Mouse (Mus musculus) embryonic facial prominence, embryonic 14.5 days (tissue): Measurements from ENCODE around the gene Rhot2. TPM values are rescaled to one million over a fixed set of nuclear protein-coding genes. Genes with fewer than 3 reads are reported as not detected.

Experiments
- ATAC-seq: fragments of 200-750 bp; cut with Nextera tagmentation; 2 replicates; pipeline ENCODE4 v1.8.0; 2017; ENCODE audit warnings: low read depth, moderate number of reproducible peaks, moderate TSS enrichment
- DNase-seq: peaks from one replicate; pipeline ENCODE4 v3.0.0-alpha.2; 2015; ENCODE audit warnings: low spot score
- H3K27ac ChIP-seq: fragments of 300-500 bp; sonication (generic); replicated peaks from 2 replicates; pipeline ENCODE4 v1.5.1; 2014; ENCODE audit warnings: low read depth, mild to moderate bottlenecking, low read length, moderate library complexity
- H3K27me3 ChIP-seq: fragments of 300-500 bp; sonication (generic); replicated peaks from 2 replicates; pipeline ENCODE4 v1.6.1; 2014; ENCODE audit warnings: low read length; ENCODE audit not compliant: control insufficient read depth, insufficient read depth
- H3K36me3 ChIP-seq: fragments of 300-500 bp; sonication (generic); 2 replicates; pipeline ENCODE4 v1.6.1; 2014; ENCODE audit warnings: low read length, mixed read lengths; ENCODE audit not compliant: control insufficient read depth, insufficient read depth
- H3K4me1 ChIP-seq: fragments of 300-500 bp; sonication (generic); 2 replicates; pipeline ENCODE4 v1.6.1; 2014; ENCODE audit warnings: antibody characterized with exemption, low read length; ENCODE audit not compliant: control insufficient read depth, insufficient read depth
- H3K4me2 ChIP-seq: fragments of 300-500 bp; sonication (generic); 2 replicates; pipeline ENCODE4 v1.6.1; 2014; ENCODE audit warnings: low read depth, mild to moderate bottlenecking, low read length, moderate library complexity, mixed read lengths
- H3K4me3 ChIP-seq: fragments of 300-500 bp; sonication (generic); 2 replicates; pipeline ENCODE4 v1.5.1; 2014; ENCODE audit warnings: low read depth, mild to moderate bottlenecking, low read length
- H3K9ac ChIP-seq: fragments of 300-500 bp; sonication (generic); 2 replicates; pipeline ENCODE4 v1.6.1; 2014; ENCODE audit warnings: low read depth, mild to moderate bottlenecking, low read length, moderate library complexity, mixed read lengths
- H3K9me3 ChIP-seq: fragments of 300-500 bp; sonication (generic); 2 replicates; pipeline ENCODE4 v1.6.1; 2016; ENCODE audit warnings: low read length; ENCODE audit not compliant: control insufficient read depth
- WGBS: fragments of 180-500 bp; shearing (Covaris S2); extraction: QIAGEN DNeasy Blood & Tissue Kit; methylation state at CpG from one replicate; pipeline ENCODE4 v1.1.7; 2014; 5-methylcytosine and 5-hydroxymethylcytosine counted together
- polyA plus RNA-seq: library from polyadenylated mRNA; unstranded; fragments of >200 nt; fragmentation: Nextera tagmentation; extraction: Ambion mirVana; gene quantifications from 2 replicates; pipeline ENCODE4 v1.2.1, GENCODE M21; 2014

Rhot2 gene
- polyA plus RNA-seq, 1 experiment from 2014 or later = 12.0 TPM

DNA sequence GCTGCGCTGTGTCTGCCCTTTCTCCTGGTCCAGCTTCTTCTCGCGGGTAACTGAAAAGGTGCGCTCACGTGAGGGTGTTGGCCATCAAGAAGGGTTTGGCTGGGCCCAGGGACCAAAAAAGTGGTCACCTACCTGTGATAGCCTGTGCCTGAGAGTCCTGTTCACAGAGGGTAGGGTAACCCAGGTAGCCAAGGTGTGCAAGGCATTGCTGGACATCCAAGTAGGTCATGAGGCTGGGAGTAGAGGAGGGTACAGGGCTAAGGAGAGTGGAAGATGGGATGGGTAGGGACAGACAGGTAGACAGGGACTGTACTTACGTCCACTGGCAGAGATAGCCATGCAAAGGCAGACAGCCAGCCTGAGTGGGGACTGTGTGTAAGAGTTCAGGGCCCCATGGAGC lies 4.1 kb downstream of the Rhot2 start:
- no peaks in the 10 kb centered on the region for H3K9me3 ChIP-seq
- WGBS = 93% methylated on average over 6 of the region's 6 CpGs
- no peak overlapping the region for H3K9ac ChIP-seq
- no peaks in the 10 kb centered on the region for H3K27me3 ChIP-seq
- peaks cover 38% of the 10 kb centered on the region for H3K36me3 ChIP-seq
- ATAC-seq = no peak
- no peak overlapping the region for H3K27ac ChIP-seq
- no peak for DNase-seq
- H3K4me2 ChIP-seq = no peak overlapping the region
- no peak overlapping the region for H3K4me3 ChIP-seq
- peaks cover 14% of the 10 kb centered on the region; the same call in 1 of the 2 replicates for H3K4me1 ChIP-seq

GRCm38 (mm10) chr17:25839455-25840235 lies 5.0 kb downstream of the Rhot2 start:
- Histone ChIP-seq H3K9ac (no peak overlapping the region), H3K27me3 (no peaks in the 10 kb centered on the region), H3K36me3 (peaks cover 38% of the 10 kb centered on the region), H3K4me2 (no peak overlapping the region), H3K27ac (no peak overlapping the region), H3K9me3 (no peaks in the 10 kb centered on the region), H3K4me3 (no peak overlapping the region), H3K4me1 (peaks cover 20% of the 10 kb centered on the region)
- no peak for ATAC-seq
- no peak for DNase-seq
- 81% methylated on average over 14 of the region's 14 CpGs for WGBS

- H3K9me3 ChIP-seq = no peaks in the 10 kb centered on the region
- no peak overlapping the region for H3K4me2 ChIP-seq
- WGBS = 87% methylated on average over 4 of the region's 4 CpGs
- no peak overlapping the region for H3K9ac ChIP-seq
- no peak overlapping the region for H3K27ac ChIP-seq
- H3K4me3 ChIP-seq = no peak overlapping the region
- DNase-seq (no peak), ATAC-seq (no peak)
- H3K4me1 ChIP-seq = peaks cover 27% of the 10 kb centered on the region
- H3K36me3 ChIP-seq = peaks cover 38% of the 10 kb centered on the region
- no peaks in the 10 kb centered on the region for H3K27me3 ChIP-seq
These were observed 5.7 kb downstream of the Rhot2 start for GRCm38 (mm10) chr17:25838904-25839303.

GRCm38 (mm10) chr17:25837533-25837932 lies 7.1 kb downstream of the Rhot2 start:
- Histone ChIP-seq H3K4me3 (peak overlapping the region; percentile 44; the same call in 1 of the 2 replicates), H3K27ac (no peak overlapping the region; the same call in 1 of the 2 replicates), H3K9me3 (no peaks in the 10 kb centered on the region), H3K4me1 (peaks cover 20% of the 10 kb centered on the region), H3K27me3 (no peaks in the 10 kb centered on the region), H3K9ac (peak overlapping the region; percentile 67), H3K4me2 (peak overlapping the region; percentile 88), H3K36me3 (peaks cover 38% of the 10 kb centered on the region)
- ATAC-seq (no peak), DNase-seq (no peak)
- 34% methylated on average over 3 of the region's 3 CpGs for WGBS

- peak within 1 kb of the TSS; percentile 67 for H3K9ac ChIP-seq
- no peaks in the 10 kb centered on the region for H3K27me3 ChIP-seq
- peak within 1 kb of the TSS; percentile 44 for H3K27ac ChIP-seq
- WGBS = under 1% methylated on average over 19 of the region's 29 CpGs
- peak; percentile 20; the same call in 1 of the 2 replicates for ATAC-seq
- H3K4me1 ChIP-seq = peaks cover 21% of the 10 kb centered on the region
- peak; percentile 73 for DNase-seq
- peak within 1 kb of the TSS; percentile 88 for H3K4me2 ChIP-seq
- H3K4me3 ChIP-seq = peak within 1 kb of the TSS; percentile 44
- no peaks in the 10 kb centered on the region for H3K9me3 ChIP-seq
- peaks cover 34% of the 10 kb centered on the region for H3K36me3 ChIP-seq
These were observed 7.6 kb downstream of the Rhot2 start, which contains the start of gene Rhbdl1 for GRCm38 (mm10) chr17:25837076-25837410. TSS of gene Rhbdl1 (minus strand) at chr17:25837295.

DNA sequence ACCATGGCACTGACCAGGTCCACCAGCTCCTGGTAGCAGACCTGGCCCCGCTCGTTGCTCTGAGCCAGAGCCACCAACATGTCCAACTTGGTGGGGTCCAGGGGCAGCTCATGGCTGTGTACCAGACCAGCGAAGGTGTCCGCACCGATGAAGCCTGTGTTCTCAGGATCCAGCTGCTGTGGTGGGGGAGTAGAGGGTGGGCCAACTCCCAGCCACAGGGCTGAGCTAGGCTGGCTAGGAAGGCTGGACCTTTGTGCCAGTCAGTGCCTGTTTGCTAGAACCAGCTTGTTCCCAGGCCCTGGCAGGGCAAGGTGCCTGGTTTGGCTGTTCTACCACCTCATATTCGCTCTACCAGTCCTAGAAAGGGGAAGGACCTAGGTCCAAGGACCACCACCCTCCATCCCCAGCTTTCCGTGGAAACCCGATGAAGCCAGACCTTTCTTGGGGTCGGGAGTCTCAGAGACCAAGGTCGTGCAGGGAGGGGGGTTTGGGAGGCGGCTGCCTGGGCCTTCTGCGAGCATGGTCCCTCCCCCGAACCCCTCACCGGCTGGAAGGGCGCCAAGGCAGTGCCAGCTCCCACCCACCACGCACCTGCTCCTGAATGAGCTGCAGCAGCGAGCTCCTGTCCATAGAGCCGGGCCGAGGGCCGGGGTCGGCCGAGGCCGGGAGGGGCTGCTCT lies 8.1 kb downstream of the Rhot2 start:
- DNase-seq (no peak), ATAC-seq (no peak)
- no peaks in the 10 kb centered on the region for H3K9me3 ChIP-seq
- H3K4me1 ChIP-seq = peaks cover 26% of the 10 kb centered on the region
- H3K9ac ChIP-seq = peak overlapping the region; percentile 67
- peak overlapping the region; percentile 88 for H3K4me2 ChIP-seq
- H3K27me3 ChIP-seq = no peaks in the 10 kb centered on the region
- WGBS = 26% methylated on average over 12 of the region's 23 CpGs
- H3K27ac ChIP-seq = peak overlapping the region; percentile 44
- peak overlapping the region; percentile 44 for H3K4me3 ChIP-seq
- H3K36me3 ChIP-seq = peaks cover 31% of the 10 kb centered on the region

GRCm38 (mm10) chr17:25835816-25836215 lies 8.8 kb downstream of the Rhot2 start:
- H3K9ac ChIP-seq = no peak overlapping the region
- H3K4me2 ChIP-seq = peak overlapping the region; percentile 88; the same call in 1 of the 2 replicates
- H3K36me3 ChIP-seq = peaks cover 31% of the 10 kb centered on the region
- H3K9me3 ChIP-seq = no peaks in the 10 kb centered on the region
- no peaks in the 10 kb centered on the region for H3K27me3 ChIP-seq
- peaks cover 33% of the 10 kb centered on the region for H3K4me1 ChIP-seq
- ATAC-seq (no peak), DNase-seq (no peak)
- WGBS = 90% methylated on average over 16 of the region's 16 CpGs
- H3K4me3 ChIP-seq = no peak overlapping the region
- no peak overlapping the region for H3K27ac ChIP-seq

DNA sequence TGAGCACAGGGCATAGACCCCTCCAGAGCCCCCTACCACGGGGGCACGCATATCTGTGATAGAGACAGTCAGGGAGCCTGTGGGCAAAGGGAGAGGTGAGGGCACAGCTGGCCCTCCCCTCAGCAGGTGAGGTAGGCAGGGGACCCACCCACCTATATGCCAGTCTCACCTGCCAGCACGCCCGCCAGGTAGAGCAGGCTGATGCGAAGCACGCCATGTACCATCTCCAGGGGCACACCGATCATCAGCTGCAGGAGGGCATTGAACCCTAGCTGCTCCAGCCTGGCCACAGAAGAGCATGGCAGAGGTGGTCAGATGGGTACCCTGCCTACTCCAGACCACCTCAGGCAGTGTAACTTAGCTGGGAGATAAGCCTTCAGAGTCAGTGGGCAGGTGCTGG lies 9.3 kb downstream of the Rhot2 start:
- ATAC-seq = no peak
- H3K36me3 ChIP-seq = peaks cover 31% of the 10 kb centered on the region
- 90% methylated on average over 7 of the region's 7 CpGs for WGBS
- H3K27me3 ChIP-seq = no peaks in the 10 kb centered on the region
- H3K4me1 ChIP-seq = peaks cover 38% of the 10 kb centered on the region
- H3K4me3 ChIP-seq = no peak overlapping the region
- H3K27ac ChIP-seq = no peak overlapping the region
- DNase-seq = no peak
- peak overlapping the region; percentile 86; the same call in 1 of the 2 replicates for H3K4me2 ChIP-seq
- H3K9ac ChIP-seq = no peak overlapping the region
- no peaks in the 10 kb centered on the region for H3K9me3 ChIP-seq
